Mouse (Mus musculus): Measurements from ENCODE around the gene Gfpt2. TPM values are rescaled to one million over a fixed set of nuclear protein-coding genes. Genes with fewer than 3 reads are reported as not detected.
A peak's percentile ranks its signal among the peaks of the same experiment; 100 is the strongest.
"Not testable (repeated sequence)": the region's sequence is repeated elsewhere in the genome, so short reads cannot be mapped to it uniquely, and the experiment has no call there.

The Gfpt2 gene
- total RNA-seq, 2 experiments from 2014 or later, result 4.2 to 5.6 TPM

GRCm38 (mm10) chr11:49781833-49782399, 12.1 kb upstream of the Gfpt2 start:
- DNase-seq (ENCODE audit: extremely low spot score in 1 of 2, low spot score in 1 of 2), result no peak

GRCm38 (mm10) chr11:49793131-49793530, 847 bp upstream of the Gfpt2 start:
- no peak for DNase-seq (ENCODE audit: extremely low spot score in 1 of 2, low spot score in 1 of 2)

GRCm38 (mm10) chr11:49794342-49795144, 565 bp downstream of the Gfpt2 start:
- no peak for DNase-seq (ENCODE audit: extremely low spot score in 1 of 2, low spot score in 1 of 2)

GRCm38 (mm10) chr11:49798931-49799330, 5.0 kb downstream of the Gfpt2 start:
- DNase-seq (ENCODE audit: extremely low spot score in 1 of 2, low spot score in 1 of 2), result no peak

GRCm38 (mm10) chr11:49801516-49801915, 7.5 kb downstream of the Gfpt2 start:
- no peak for DNase-seq (ENCODE audit: extremely low spot score in 1 of 2, low spot score in 1 of 2)

- DNase-seq (ENCODE audit: extremely low spot score in 1 of 2, low spot score in 1 of 2), result no peak
Measured at GRCm38 (mm10) chr11:49803801-49804200, 9.8 kb downstream of the Gfpt2 start.

GRCm38 (mm10) chr11:49806218-49806617, 12.2 kb downstream of the Gfpt2 start:
- DNase-seq (ENCODE audit: extremely low spot score in 1 of 2, low spot score in 1 of 2), result no peak

GRCm38 (mm10) chr11:49808946-49809345, 15.0 kb downstream of the Gfpt2 start:
- DNase-seq (ENCODE audit: extremely low spot score in 1 of 2, low spot score in 1 of 2), result no peak

- not testable (repeated sequence) for DNase-seq (ENCODE audit: extremely low spot score in 1 of 2, low spot score in 1 of 2)
Measured at GRCm38 (mm10) chr11:49810696-49811095, 16.7 kb downstream of the Gfpt2 start.

- no peak for DNase-seq (ENCODE audit: extremely low spot score in 1 of 2, low spot score in 1 of 2)
Measured at GRCm38 (mm10) chr11:49811099-49811541, 17.1 kb downstream of the Gfpt2 start.

- DNase-seq (ENCODE audit: extremely low spot score in 1 of 2, low spot score in 1 of 2), result no peak
Measured at GRCm38 (mm10) chr11:49811879-49812278, 17.9 kb downstream of the Gfpt2 start.

GRCm38 (mm10) chr11:49818869-49819566, 25.0 kb downstream of the Gfpt2 start:
- peak in 1 of 2 experiments; percentile 36 for DNase-seq (ENCODE audit: extremely low spot score in 1 of 2, low spot score in 1 of 2)

GRCm38 (mm10) chr11:49819676-49820075, 25.7 kb downstream of the Gfpt2 start:
- no peak for DNase-seq (ENCODE audit: extremely low spot score in 1 of 2, low spot score in 1 of 2)

- no peak for DNase-seq (ENCODE audit: extremely low spot score in 1 of 2, low spot score in 1 of 2)
Measured at GRCm38 (mm10) chr11:49820928-49821327, 26.9 kb downstream of the Gfpt2 start.

- no peak for DNase-seq (ENCODE audit: extremely low spot score in 1 of 2, low spot score in 1 of 2)
Measured at GRCm38 (mm10) chr11:49821546-49821945, 27.6 kb downstream of the Gfpt2 start.

- no peak for DNase-seq (ENCODE audit: extremely low spot score in 1 of 2, low spot score in 1 of 2)
Measured at GRCm38 (mm10) chr11:49822337-49822736, 28.4 kb downstream of the Gfpt2 start.

GRCm38 (mm10) chr11:49824896-49825295, 30.9 kb downstream of the Gfpt2 start:
- peak; percentile 58 to 80 for DNase-seq (ENCODE audit: extremely low spot score in 1 of 2, low spot score in 1 of 2)

GRCm38 (mm10) chr11:49827243-49827642, 33.3 kb downstream of the Gfpt2 start:
- no peak for DNase-seq (ENCODE audit: extremely low spot score in 1 of 2, low spot score in 1 of 2)

GRCm38 (mm10) chr11:49829176-49829745, 35.3 kb downstream of the Gfpt2 start:
- DNase-seq (ENCODE audit: extremely low spot score in 1 of 2, low spot score in 1 of 2), result no peak

- no peak for DNase-seq (ENCODE audit: extremely low spot score in 1 of 2, low spot score in 1 of 2)
Measured at GRCm38 (mm10) chr11:49831980-49832379, 38.0 kb downstream of the Gfpt2 start.

GRCm38 (mm10) chr11:49832962-49833361, 39.0 kb downstream of the Gfpt2 start:
- DNase-seq (ENCODE audit: extremely low spot score in 1 of 2, low spot score in 1 of 2), result no peak

All from layer of hippocampus, postnatal 25 days (tissue).